Mouse (Mus musculus): Measurements from ENCODE around the gene Olfr1396. TPM values are rescaled to one million over a fixed set of nuclear protein-coding genes. Genes with fewer than 3 reads are reported as not detected.

The Olfr1396 gene
- polyA plus RNA-seq, 1 experiment from 2014 or later = 0.46 TPM

- Histone ChIP-seq H3K4me3 (ENCODE audit: low read depth, low read length) (peak overlapping the region; percentile 15; the same call in 1 of the 2 replicates), H3K4me1 (ENCODE audit: control insufficient read depth, insufficient read depth, low read length) (peaks cover 9% of the 10 kb centered on the region; the same call in 1 of the 2 replicates), H3K27me3 (replicated peaks; ENCODE audit: control insufficient read depth, insufficient read depth, low read length) (no peaks in the 10 kb centered on the region), H3K36me3 (ENCODE audit: control insufficient read depth, insufficient read depth, low read length) (no peaks in the 10 kb centered on the region), H3K9me3 (ENCODE audit: control insufficient read depth, low read length) (no peaks in the 10 kb centered on the region), H3K9ac (ENCODE audit: low read depth, low read length) (no peak overlapping the region), H3K4me2 (ENCODE audit: low read depth, low read length) (peak overlapping the region; percentile 45), H3K27ac (replicated peaks; ENCODE audit: low read depth, low read length) (no peak overlapping the region)
- WGBS = 45% methylated on average over 18 of the region's 22 CpGs
- ATAC-seq (ENCODE audit: low read depth) (peak; percentile 79), DNase-seq (ENCODE audit: low spot score) (peak; percentile 56)
Observed at GRCm38 (mm10) chr11:49087830-49088616, 26.7 kb downstream of the Olfr1396 start.

DNA sequence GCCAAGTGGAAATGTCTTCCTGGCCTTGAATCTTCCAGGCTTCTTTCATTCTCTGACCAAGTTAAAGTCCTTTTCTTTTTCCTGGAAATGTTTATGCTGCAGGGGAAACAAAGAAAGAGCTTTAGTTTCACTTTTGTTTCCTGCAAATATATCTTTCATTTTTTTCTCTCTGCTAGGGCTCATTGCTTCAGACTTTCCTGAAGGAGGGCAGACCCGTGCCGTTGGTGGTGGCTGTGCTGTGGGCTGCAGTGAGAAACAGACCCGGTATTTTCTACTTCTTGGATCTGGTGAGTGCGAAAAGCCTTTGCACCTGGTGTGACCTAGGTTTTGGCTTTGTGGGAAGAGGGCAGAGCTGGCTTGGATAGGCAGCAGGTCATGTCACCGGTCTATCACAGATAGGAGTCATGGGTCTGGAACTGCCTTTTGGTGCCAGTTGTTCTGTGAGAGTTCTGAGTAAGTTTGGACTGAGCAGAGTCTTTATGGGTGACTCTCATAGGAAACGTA, 27.8 kb downstream of the Olfr1396 start:
- Histone ChIP-seq H3K36me3 (ENCODE audit: control insufficient read depth, insufficient read depth, low read length) (no peaks in the 10 kb centered on the region), H3K4me3 (ENCODE audit: low read depth, low read length) (no peak overlapping the region), H3K4me1 (ENCODE audit: control insufficient read depth, insufficient read depth, low read length) (peaks cover 9% of the 10 kb centered on the region; the same call in 1 of the 2 replicates), H3K9me3 (ENCODE audit: control insufficient read depth, low read length) (no peaks in the 10 kb centered on the region), H3K27ac (replicated peaks; ENCODE audit: low read depth, low read length) (no peak overlapping the region), H3K27me3 (replicated peaks; ENCODE audit: control insufficient read depth, insufficient read depth, low read length) (no peaks in the 10 kb centered on the region), H3K4me2 (ENCODE audit: low read depth, low read length) (no peak overlapping the region), H3K9ac (ENCODE audit: low read depth, low read length) (no peak overlapping the region)
- WGBS = 76% methylated on average over 6 of the region's 6 CpGs
- DNase-seq (ENCODE audit: low spot score) (no peak), ATAC-seq (ENCODE audit: low read depth) (no peak)

DNA sequence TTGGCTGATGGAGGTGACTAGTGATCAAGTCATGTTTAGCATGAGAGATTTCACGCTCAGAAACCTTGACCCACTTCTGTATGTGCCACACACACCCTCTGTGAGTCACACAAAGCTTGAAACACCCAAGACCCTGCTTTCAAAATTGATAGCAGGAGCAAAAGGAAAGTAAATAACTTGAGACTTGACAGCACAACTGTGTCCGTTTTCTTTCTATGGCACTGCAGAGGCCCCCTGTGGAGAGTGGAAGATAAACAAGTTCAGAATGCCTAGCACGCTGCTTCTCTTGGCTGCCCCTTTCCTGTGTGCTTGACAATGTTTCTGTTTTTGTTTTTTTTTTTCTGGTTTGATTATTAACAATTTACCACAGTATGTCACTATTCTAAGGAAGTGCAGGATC, 29.8 kb downstream of the Olfr1396 start:
- no peak overlapping the region for H3K4me3 ChIP-seq (ENCODE audit: low read depth, low read length)
- no peak overlapping the region for H3K27ac ChIP-seq (replicated peaks; ENCODE audit: low read depth, low read length)
- H3K36me3 ChIP-seq (ENCODE audit: control insufficient read depth, insufficient read depth, low read length) = no peaks in the 10 kb centered on the region
- H3K27me3 ChIP-seq (replicated peaks; ENCODE audit: control insufficient read depth, insufficient read depth, low read length) = no peaks in the 10 kb centered on the region
- 56% methylated on average over 3 of the region's 3 CpGs for WGBS
- DNase-seq (ENCODE audit: low spot score) (no peak), ATAC-seq (ENCODE audit: low read depth) (no peak)
- no peak overlapping the region for H3K4me2 ChIP-seq (ENCODE audit: low read depth, low read length)
- no peak overlapping the region for H3K9ac ChIP-seq (ENCODE audit: low read depth, low read length)
- H3K4me1 ChIP-seq (ENCODE audit: control insufficient read depth, insufficient read depth, low read length) = peaks cover 9% of the 10 kb centered on the region; the same call in 1 of the 2 replicates
- H3K9me3 ChIP-seq (ENCODE audit: control insufficient read depth, low read length) = no peaks in the 10 kb centered on the region

- no peak overlapping the region for H3K27ac ChIP-seq (replicated peaks; ENCODE audit: low read depth, low read length)
- peaks cover 9% of the 10 kb centered on the region; the same call in 1 of the 2 replicates for H3K4me1 ChIP-seq (ENCODE audit: control insufficient read depth, insufficient read depth, low read length)
- no peak overlapping the region for H3K4me3 ChIP-seq (ENCODE audit: low read depth, low read length)
- DNase-seq (ENCODE audit: low spot score) = no peak
- H3K36me3 ChIP-seq (ENCODE audit: control insufficient read depth, insufficient read depth, low read length) = no peaks in the 10 kb centered on the region
- H3K4me2 ChIP-seq (ENCODE audit: low read depth, low read length) = no peak overlapping the region
- 72% methylated on average over 1 of the region's 1 CpGs for WGBS
- H3K9ac ChIP-seq (ENCODE audit: low read depth, low read length) = no peak overlapping the region
- no peaks in the 10 kb centered on the region for H3K27me3 ChIP-seq (replicated peaks; ENCODE audit: control insufficient read depth, insufficient read depth, low read length)
- H3K9me3 ChIP-seq (ENCODE audit: control insufficient read depth, low read length) = no peaks in the 10 kb centered on the region
- no peak for ATAC-seq (ENCODE audit: low read depth)
Observed at GRCm38 (mm10) chr11:49084385-49084784, 30.3 kb downstream of the Olfr1396 start.

DNA sequence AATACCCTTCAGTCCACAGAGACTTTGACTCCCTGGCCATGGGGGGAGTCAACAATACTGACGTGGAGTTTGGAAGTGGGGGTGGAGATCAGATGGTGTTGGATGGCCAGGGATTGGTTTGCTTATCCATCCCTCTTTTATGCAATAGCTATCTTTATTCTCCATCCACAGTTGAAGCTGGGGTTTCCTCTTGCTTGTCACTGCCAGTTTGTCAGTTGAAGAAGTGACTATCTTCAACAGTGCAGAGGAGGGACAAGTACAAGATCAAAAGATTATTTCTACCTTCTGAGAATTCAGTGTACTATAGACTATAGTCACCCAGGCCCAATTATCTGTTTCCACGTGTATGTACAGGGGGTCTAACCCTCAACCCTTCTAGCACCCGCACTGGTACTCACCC, 30.9 kb downstream of the Olfr1396 start:
- Histone ChIP-seq H3K9ac (ENCODE audit: low read depth, low read length) (no peak overlapping the region), H3K27me3 (replicated peaks; ENCODE audit: control insufficient read depth, insufficient read depth, low read length) (no peaks in the 10 kb centered on the region), H3K4me3 (ENCODE audit: low read depth, low read length) (no peak overlapping the region), H3K36me3 (ENCODE audit: control insufficient read depth, insufficient read depth, low read length) (no peaks in the 10 kb centered on the region), H3K4me1 (ENCODE audit: control insufficient read depth, insufficient read depth, low read length) (peaks cover 9% of the 10 kb centered on the region; the same call in 1 of the 2 replicates), H3K9me3 (ENCODE audit: control insufficient read depth, low read length) (no peaks in the 10 kb centered on the region), H3K4me2 (ENCODE audit: low read depth, low read length) (no peak overlapping the region), H3K27ac (replicated peaks; ENCODE audit: low read depth, low read length) (no peak overlapping the region)
- DNase-seq (ENCODE audit: low spot score) (no peak), ATAC-seq (ENCODE audit: low read depth) (no peak)
- 74% methylated on average over 3 of the region's 3 CpGs for WGBS

GRCm38 (mm10) chr11:49083146-49083545, 31.5 kb downstream of the Olfr1396 start:
- no peak overlapping the region for H3K9ac ChIP-seq (ENCODE audit: low read depth, low read length)
- DNase-seq (ENCODE audit: low spot score) (no peak), ATAC-seq (ENCODE audit: low read depth) (no peak)
- no peaks in the 10 kb centered on the region for H3K36me3 ChIP-seq (ENCODE audit: control insufficient read depth, insufficient read depth, low read length)
- no peaks in the 10 kb centered on the region for H3K9me3 ChIP-seq (ENCODE audit: control insufficient read depth, low read length)
- peaks cover 5% of the 10 kb centered on the region; the same call in 1 of the 2 replicates for H3K4me1 ChIP-seq (ENCODE audit: control insufficient read depth, insufficient read depth, low read length)
- no peak overlapping the region for H3K4me3 ChIP-seq (ENCODE audit: low read depth, low read length)
- no peak overlapping the region for H3K4me2 ChIP-seq (ENCODE audit: low read depth, low read length)
- H3K27ac ChIP-seq (replicated peaks; ENCODE audit: low read depth, low read length) = no peak overlapping the region
- WGBS = 87% methylated on average over 1 of the region's 1 CpGs
- H3K27me3 ChIP-seq (replicated peaks; ENCODE audit: control insufficient read depth, insufficient read depth, low read length) = no peaks in the 10 kb centered on the region

DNA sequence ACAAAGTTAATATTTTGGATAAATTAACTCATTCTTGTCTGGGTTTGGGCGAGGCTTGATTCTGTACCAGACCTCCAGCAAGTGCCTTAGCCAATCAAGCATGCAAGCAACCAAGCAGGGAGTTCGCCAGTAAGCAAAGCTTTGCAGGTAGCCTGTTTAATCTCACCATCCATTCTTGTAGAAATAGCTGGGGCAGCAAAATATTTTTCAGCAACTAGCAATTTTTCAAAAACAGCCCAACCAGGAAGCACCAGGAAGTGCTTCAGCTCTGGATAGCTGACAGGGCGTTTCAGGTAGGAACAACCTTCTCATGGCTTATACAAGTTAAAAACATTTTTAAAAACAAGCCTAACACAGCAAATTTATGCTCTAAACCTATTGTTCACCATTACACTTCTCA, 32.8 kb downstream of the Olfr1396 start:
- 72% methylated on average over 3 of the region's 3 CpGs for WGBS

DNA sequence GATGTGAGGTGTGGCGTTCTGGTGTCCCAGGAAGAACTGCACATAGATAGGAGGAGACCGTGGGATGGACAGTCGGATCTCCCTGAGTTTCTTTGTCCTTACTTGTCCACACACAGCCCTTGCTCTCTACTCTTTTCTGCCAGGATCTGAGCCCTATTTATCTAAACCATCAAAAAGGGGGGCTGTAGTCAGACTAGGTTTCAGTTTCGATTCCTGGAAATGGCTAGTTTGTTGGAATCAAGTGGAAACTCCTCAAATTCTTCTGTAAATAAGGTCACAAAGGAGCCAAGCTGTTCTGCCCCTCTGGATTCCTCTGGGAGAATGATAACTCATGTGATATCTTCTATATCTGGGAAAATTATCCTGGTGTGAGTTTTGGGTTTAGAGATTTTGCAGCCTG, 33.3 kb downstream of the Olfr1396 start:
- H3K4me1 ChIP-seq (ENCODE audit: control insufficient read depth, insufficient read depth, low read length) = no peaks in the 10 kb centered on the region
- no peak overlapping the region for H3K4me2 ChIP-seq (ENCODE audit: low read depth, low read length)
- no peaks in the 10 kb centered on the region for H3K27me3 ChIP-seq (replicated peaks; ENCODE audit: control insufficient read depth, insufficient read depth, low read length)
- no peaks in the 10 kb centered on the region for H3K36me3 ChIP-seq (ENCODE audit: control insufficient read depth, insufficient read depth, low read length)
- no peak for DNase-seq (ENCODE audit: low spot score)
- no peak overlapping the region for H3K27ac ChIP-seq (replicated peaks; ENCODE audit: low read depth, low read length)
- ATAC-seq (ENCODE audit: low read depth) = no peak
- 82% methylated on average over 4 of the region's 4 CpGs for WGBS
- no peak overlapping the region for H3K9ac ChIP-seq (ENCODE audit: low read depth, low read length)
- no peak overlapping the region for H3K4me3 ChIP-seq (ENCODE audit: low read depth, low read length)
- no peaks in the 10 kb centered on the region for H3K9me3 ChIP-seq (ENCODE audit: control insufficient read depth, low read length)

More for the DNA sequence above, 32.8 kb downstream of the Olfr1396 start:
- no peaks in the 10 kb centered on the region for H3K4me1 ChIP-seq (ENCODE audit: control insufficient read depth, insufficient read depth, low read length)
- DNase-seq (ENCODE audit: low spot score) (no peak), ATAC-seq (ENCODE audit: low read depth) (no peak)
- H3K27ac ChIP-seq (replicated peaks; ENCODE audit: low read depth, low read length) = no peak overlapping the region
- no peaks in the 10 kb centered on the region for H3K27me3 ChIP-seq (replicated peaks; ENCODE audit: control insufficient read depth, insufficient read depth, low read length)
- H3K4me3 ChIP-seq (ENCODE audit: low read depth, low read length) = no peak overlapping the region
- H3K9me3 ChIP-seq (ENCODE audit: control insufficient read depth, low read length) = no peaks in the 10 kb centered on the region
- H3K9ac ChIP-seq (ENCODE audit: low read depth, low read length) = no peak overlapping the region
- H3K4me2 ChIP-seq (ENCODE audit: low read depth, low read length) = no peak overlapping the region
- no peaks in the 10 kb centered on the region for H3K36me3 ChIP-seq (ENCODE audit: control insufficient read depth, insufficient read depth, low read length)

DNA sequence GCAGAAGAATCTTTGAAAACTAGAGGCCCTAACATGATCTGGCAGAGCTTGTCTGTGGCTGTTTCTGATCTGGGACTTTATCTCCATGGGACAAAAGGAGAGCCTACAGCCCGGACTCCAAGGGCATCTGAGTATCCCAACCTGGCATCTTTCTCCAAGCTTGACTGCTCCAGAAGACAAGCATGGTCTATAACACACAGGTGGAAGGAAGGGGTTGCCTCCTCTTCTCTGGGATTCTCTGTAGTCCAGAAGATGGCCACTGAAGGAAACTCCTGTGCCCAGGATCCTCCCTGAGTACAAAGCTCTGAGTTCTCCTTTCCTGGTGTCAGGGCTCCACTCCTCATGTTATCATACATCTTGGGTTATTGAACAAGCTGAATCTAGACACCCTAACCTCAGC, 34.0 kb downstream of the Olfr1396 start:
- Histone ChIP-seq H3K4me1 (ENCODE audit: control insufficient read depth, insufficient read depth, low read length) (no peaks in the 10 kb centered on the region), H3K4me2 (ENCODE audit: low read depth, low read length) (no peak overlapping the region), H3K27ac (replicated peaks; ENCODE audit: low read depth, low read length) (no peak overlapping the region), H3K27me3 (replicated peaks; ENCODE audit: control insufficient read depth, insufficient read depth, low read length) (no peaks in the 10 kb centered on the region), H3K36me3 (ENCODE audit: control insufficient read depth, insufficient read depth, low read length) (no peaks in the 10 kb centered on the region), H3K9ac (ENCODE audit: low read depth, low read length) (no peak overlapping the region), H3K4me3 (ENCODE audit: low read depth, low read length) (no peak overlapping the region), H3K9me3 (ENCODE audit: control insufficient read depth, low read length) (no peaks in the 10 kb centered on the region)
- WGBS = 81% methylated on average over 1 of the region's 1 CpGs
- no peak for ATAC-seq (ENCODE audit: low read depth)
- no peak for DNase-seq (ENCODE audit: low spot score)
